In genomic region chr6:55234636-55235035, GRCm38 (mm10) we compare ENCODE assay signal across 24 mouse cellular contexts. TPM values are rescaled to one million over a fixed set of nuclear protein-coding genes. Genes with fewer than 3 reads are reported as not detected.
DNase-seq lines count a peak whose midpoint lies in the region; ATAC-seq and TF ChIP-seq lines count a peak whose summit lies in the region.
"Had no signal": no experiment of that assay in that cellular context is flagged by ENCODE, and none has a peak within 500 bp of the region (broad histone marks: within the 10 kb centered on the region; RNA-seq: fewer than 3 reads in every experiment).

No protein-coding gene starts in this region.

- ATAC-seq in erythroblast, adult 5-6 weeks (replicated peaks; ENCODE audit: low FRiP score, poor library complexity, severe bottlenecking) = peak; percentile 85
- ATAC-seq in liver, embryonic 14.5 days (ENCODE audit: insufficient read depth) = peak; percentile 80
- ATAC-seq in midbrain, postnatal 0 days (ENCODE audit: low FRiP score) = no peak
- ATAC-seq: intestine, embryonic 16.5 days had no signal

- H3K4me3 ChIP-seq in lung, adult 2 months (replicated peaks; ENCODE audit: extremely low read depth, low read depth, low read length) = no peak overlapping the region
- no peak overlapping the region; a peak in 1 of 4 replicates for H3K4me3 ChIP-seq in liver, embryonic 14.5 days (ENCODE audit: insufficient read depth in 1 of 2, low read depth in 2 of 2, low read length in 2 of 2)
- no peak overlapping the region for H3K4me3 ChIP-seq in midbrain, postnatal 0 days (ENCODE audit: low read depth, low read length)
- H3K4me3 ChIP-seq: embryonic facial prominence, embryonic 15.5 days; forebrain, embryonic 12.5 days; heart, embryonic 13.5 days; hindbrain, embryonic 15.5 days; limb, embryonic 13.5 days had no signal

- H3K4me2 ChIP-seq in liver, embryonic 14.5 days (ENCODE audit: low read depth) = peak overlapping the region; percentile 42
- no peak overlapping the region for H3K4me2 ChIP-seq in midbrain, postnatal 0 days (ENCODE audit: low read depth, low read length, poor library complexity, severe bottlenecking)
- H3K4me2 ChIP-seq: embryonic facial prominence, embryonic 15.5 days; forebrain, embryonic 12.5 days; heart, embryonic 13.5 days; hindbrain, embryonic 15.5 days; limb, embryonic 13.5 days had no signal

- no peaks in the 10 kb centered on the region for H3K9me3 ChIP-seq in liver, embryonic 14.5 days (ENCODE audit: control insufficient read depth, low read length)
- no peaks in the 10 kb centered on the region for H3K9me3 ChIP-seq in midbrain, postnatal 0 days (ENCODE audit: low read length)
- H3K9me3 ChIP-seq: embryonic facial prominence, embryonic 15.5 days; forebrain, embryonic 12.5 days; G1E; heart, embryonic 13.5 days; hindbrain, embryonic 15.5 days; limb, embryonic 13.5 days had no signal

- TF ChIP-seq POLR2A in lung, adult 2 months (IDR thresholded peaks at IDR 0.05; ENCODE audit: borderline replicate concordance, extremely low read depth, low read depth, low read length) = no peak

- TF ChIP-seq CTCF in lung, adult 2 months (IDR thresholded peaks at IDR 0.05; ENCODE audit: insufficient read depth, low read length) = no peak
- no peak for TF ChIP-seq CTCF in liver, embryonic 14.5 days (IDR thresholded peaks at IDR 0.05; ENCODE audit: low read depth)
- TF ChIP-seq CTCF in midbrain, postnatal 0 days (IDR thresholded peaks at IDR 0.05) = no peak

- no peaks in the 10 kb centered on the region for H3K27me3 ChIP-seq in liver, embryonic 14.5 days (ENCODE audit: control insufficient read depth, insufficient read depth, low read length)
- no peaks in the 10 kb centered on the region for H3K27me3 ChIP-seq in midbrain, postnatal 0 days (ENCODE audit: insufficient read depth, low read length)
- H3K27me3 ChIP-seq: embryonic facial prominence, embryonic 15.5 days; forebrain, embryonic 12.5 days; hindbrain, embryonic 15.5 days; limb, embryonic 13.5 days had no signal

- no peaks in the 10 kb centered on the region for H3K36me3 ChIP-seq in liver, embryonic 14.5 days (replicated peaks; ENCODE audit: control insufficient read depth, insufficient read depth, low read depth)
- H3K36me3 ChIP-seq in midbrain, postnatal 0 days (ENCODE audit: insufficient read depth, low read length) = peaks cover 5% of the 10 kb centered on the region; the same call in 1 of the 2 replicates
- H3K36me3 ChIP-seq: G1E; heart, embryonic 13.5 days had no signal

- DNase-seq in lung, postnatal 36 days = peak; percentile 21
- DNase-seq in lung, adult 2 months = no peak
- DNase-seq in liver, embryonic 14.5 days (ENCODE audit: low read depth in 3 of 3, low spot score in 3 of 3) = peak; percentile 43 to 57 (median 46)
- DNase-seq in midbrain, postnatal 0 days (ENCODE audit: low spot score) = no peak
- DNase-seq in layer of hippocampus, postnatal 36 days = no peak
- DNase-seq in adrenal gland, postnatal 25 days = no peak
- DNase-seq: adrenal gland, postnatal 36 days; cerebellum, postnatal 14 days; embryo, embryonic 11 days; heart, postnatal 36 days; kidney, postnatal 4 days; thymus, postnatal 36 days had no signal

- 82% methylated on average over 6 of the region's 6 CpGs for WGBS in lung, adult 2 months
- WGBS in liver, embryonic 14.5 days (ENCODE audit: insufficient replicate concordance) = 48% methylated on average over 6 of the region's 6 CpGs
- 89% methylated on average over 6 of the region's 6 CpGs for WGBS in midbrain, postnatal 0 days

- peaks cover 15% of the 10 kb centered on the region for H3K4me1 ChIP-seq in lung, adult 2 months (ENCODE audit: control insufficient read depth, insufficient read depth, low read length)
- H3K4me1 ChIP-seq in liver, embryonic 14.5 days (replicated peaks; ENCODE audit: control insufficient read depth in 2 of 2, insufficient read depth in 2 of 2, low read length in 1 of 2) = peaks cover 7 to 17% of the 10 kb centered on the region in 2 experiments
- H3K4me1 ChIP-seq in midbrain, postnatal 0 days (ENCODE audit: insufficient read depth, low read length) = no peaks in the 10 kb centered on the region
- H3K4me1 ChIP-seq: forebrain, embryonic 12.5 days; hindbrain, embryonic 15.5 days had no signal

- no peak overlapping the region for H3K27ac ChIP-seq in liver, embryonic 14.5 days
- no peak overlapping the region for H3K27ac ChIP-seq in midbrain, postnatal 0 days (ENCODE audit: low read depth, low read length)
- H3K27ac ChIP-seq: embryonic facial prominence, embryonic 15.5 days; forebrain, embryonic 12.5 days; heart, embryonic 13.5 days; hindbrain, embryonic 15.5 days; limb, embryonic 13.5 days had no signal

- no peak for TF ChIP-seq EP300 in liver, embryonic 14.5 days (IDR thresholded peaks at IDR 0.05; ENCODE audit: low read depth)

- peak overlapping the region; percentile 49 for H3K9ac ChIP-seq in liver, embryonic 14.5 days (replicated peaks)
- no peak overlapping the region for H3K9ac ChIP-seq in midbrain, postnatal 0 days (replicated peaks; ENCODE audit: low read length, poor library complexity, severe bottlenecking)
- H3K9ac ChIP-seq: embryonic facial prominence, embryonic 15.5 days; forebrain, embryonic 12.5 days; heart, embryonic 13.5 days; hindbrain, embryonic 15.5 days; limb, embryonic 13.5 days had no signal

RNA-seq across cellular contexts. Expression of gene Mindy4, which starts 31.5 kb away (rescaled TPM):
- polyA plus RNA-seq in lung, adult 2 months (2012; rRNA removed) = 18.8 and 35.7 TPM in 2 replicates
- total RNA-seq in erythroblast, adult 5-6 weeks (2015; ENCODE audit: low replicate concordance) = not detected in 2 replicates
- 3.4 TPM in 1 of 2 replicates, not detected in the other for total RNA-seq in erythroblast, adult 5-6 weeks (2017; ENCODE audit: low replicate concordance)
- polyA plus RNA-seq in liver, embryonic 14.5 days (2012; rRNA removed) = 0.58 and 1.2 TPM in 2 replicates
- polyA plus RNA-seq in liver, embryonic 14.5 days (2014; fragmentation: Nextera tagmentation; extraction: Ambion mirVana) = 0.59 and 0.99 TPM in 2 replicates
- total RNA-seq in midbrain, postnatal 0 days (2014; rRNA removed) = 8.8 and 10.9 TPM in 2 replicates
- 9.6 and 10.0 TPM in 2 replicates for polyA plus RNA-seq in midbrain, postnatal 0 days (2015; fragmentation: Nextera tagmentation; extraction: Ambion mirVana)
- 10 to 100 TPM; 11.9 to 13.0 TPM for total RNA-seq in layer of hippocampus, postnatal 36 days (2021)
- 6.0 and 6.2 TPM in 2 replicates for total RNA-seq in adrenal gland, postnatal 25 days (2021)
- total RNA-seq: monocyte, adult 5-6 weeks had no signal
- polyA plus RNA-seq: G1E had no signal

RNA-seq across cellular contexts. Expression of gene Inmt, which starts 59.8 kb away (rescaled TPM):
- 1,586 and 1,614 TPM in 2 replicates for polyA plus RNA-seq in lung, adult 2 months (2012; rRNA removed)
- not detected in 2 replicates for total RNA-seq in erythroblast, adult 5-6 weeks (2015; ENCODE audit: low replicate concordance)
- not detected in 2 replicates for total RNA-seq in erythroblast, adult 5-6 weeks (2017; ENCODE audit: low replicate concordance)
- polyA plus RNA-seq in liver, embryonic 14.5 days (2012; rRNA removed) = 0.04 and 0.13 TPM in 2 replicates
- 0.09 and 0.18 TPM in 2 replicates for polyA plus RNA-seq in liver, embryonic 14.5 days (2014; fragmentation: Nextera tagmentation; extraction: Ambion mirVana)
- not detected in 2 replicates for total RNA-seq in midbrain, postnatal 0 days (2014; rRNA removed)
- not detected in 2 replicates for polyA plus RNA-seq in midbrain, postnatal 0 days (2015; fragmentation: Nextera tagmentation; extraction: Ambion mirVana)
- total RNA-seq in layer of hippocampus, postnatal 36 days (2021) = under 1 TPM in 1 of 2 experiments, not detected in 1; 0.75 TPM
- total RNA-seq in adrenal gland, postnatal 25 days (2021) = 4.6 and 10.4 TPM in 2 replicates
- total RNA-seq: G1E; granulocyte monocyte progenitor cell, adult 5-6 weeks; left cerebral cortex, postnatal 14 days; monocyte, adult 5-6 weeks had no signal
- polyA plus RNA-seq: G1E; hindbrain, embryonic 15.5 days; neural tube, embryonic 11.5 days had no signal

Comparison
In these comparisons a context has a peak if more than half of its experiments do, and no peak if none do; other contexts are left out.
1. DNase-seq: peak in lung, postnatal 36 days (single experiment) and liver, embryonic 14.5 days (3 of 3); none in lung, adult 2 months (single experiment), midbrain, postnatal 0 days (single experiment), layer of hippocampus, postnatal 36 days (0 of 2) and adrenal gland, postnatal 25 days (single experiment).